Mouse (Mus musculus) midbrain, embryonic 11.5 days (tissue): ENCODE measurements around the gene Perm1. TPM values are rescaled to one million over a fixed set of nuclear protein-coding genes. Genes with fewer than 3 reads are reported as not detected.

Experiments used
- ATAC-seq: fragments of 200-750 bp; cut with Nextera tagmentation; 2 replicates; pipeline ENCODE4 v1.8.0; 2017; ENCODE audit warnings: moderate TSS enrichment, moderate library complexity; ENCODE audit not compliant: low FRiP score
- DNase-seq: peaks from one replicate; pipeline ENCODE4 v3.0.0; 2015; ENCODE audit warnings: low spot score; ENCODE audit errors: missing footprints
- H3K27ac ChIP-seq: fragments of 300-500 bp; sonication (generic); 2 replicates; pipeline ENCODE4 v1.5.1; 2014; ENCODE audit warnings: low read depth, low read length
- H3K27me3 ChIP-seq: fragments of 300-500 bp; sonication (generic); 2 replicates; pipeline ENCODE4 v1.6.1; 2014; ENCODE audit warnings: mild to moderate bottlenecking, low read length, moderate library complexity, mixed read lengths; ENCODE audit not compliant: control insufficient read depth, insufficient read depth
- H3K36me3 ChIP-seq: fragments of 300-500 bp; sonication (generic); 2 replicates; pipeline ENCODE4 v1.6.1; 2014; ENCODE audit warnings: mild to moderate bottlenecking, low read length, moderate library complexity, mixed read lengths; ENCODE audit not compliant: control insufficient read depth, insufficient read depth
- H3K4me1 ChIP-seq: fragments of 300-500 bp; sonication (generic); 2 replicates; pipeline ENCODE4 v1.6.1; 2014; ENCODE audit warnings: low read length; ENCODE audit not compliant: control insufficient read depth, insufficient read depth
- H3K4me2 ChIP-seq: fragments of 300-500 bp; sonication (generic); 2 replicates; pipeline ENCODE4 v1.6.1; 2014; ENCODE audit warnings: mild to moderate bottlenecking, moderate library complexity
- H3K4me3 ChIP-seq: fragments of 300-500 bp; sonication (generic); 2 replicates; pipeline ENCODE4 v1.5.1; 2014; ENCODE audit warnings: low read depth, low read length
- H3K9ac ChIP-seq: fragments of 300-500 bp; sonication (generic); 2 replicates; pipeline ENCODE4 v1.6.1; 2014; ENCODE audit warnings: low read length
- H3K9me3 ChIP-seq: fragments of 300-500 bp; sonication (generic); 2 replicates; pipeline ENCODE4 v1.6.1; 2016; ENCODE audit warnings: low read length; ENCODE audit not compliant: control insufficient read depth
- WGBS: fragments of 180-500 bp; shearing (Covaris S2); extraction: QIAGEN DNeasy Blood & Tissue Kit; methylation state at CpG from one replicate; pipeline ENCODE4 v1.1.7; 2014; 5-methylcytosine and 5-hydroxymethylcytosine counted together
- polyA plus RNA-seq: library from polyadenylated mRNA; unstranded; fragments of >200 nt; fragmentation: Nextera tagmentation; extraction: Ambion mirVana; gene quantifications from 2 replicates; pipeline ENCODE4 v1.2.1, GENCODE M21; 2014

Gene Perm1
- polyA plus RNA-seq, 1 experiment from 2014 or later, result 1.2 TPM

DNA sequence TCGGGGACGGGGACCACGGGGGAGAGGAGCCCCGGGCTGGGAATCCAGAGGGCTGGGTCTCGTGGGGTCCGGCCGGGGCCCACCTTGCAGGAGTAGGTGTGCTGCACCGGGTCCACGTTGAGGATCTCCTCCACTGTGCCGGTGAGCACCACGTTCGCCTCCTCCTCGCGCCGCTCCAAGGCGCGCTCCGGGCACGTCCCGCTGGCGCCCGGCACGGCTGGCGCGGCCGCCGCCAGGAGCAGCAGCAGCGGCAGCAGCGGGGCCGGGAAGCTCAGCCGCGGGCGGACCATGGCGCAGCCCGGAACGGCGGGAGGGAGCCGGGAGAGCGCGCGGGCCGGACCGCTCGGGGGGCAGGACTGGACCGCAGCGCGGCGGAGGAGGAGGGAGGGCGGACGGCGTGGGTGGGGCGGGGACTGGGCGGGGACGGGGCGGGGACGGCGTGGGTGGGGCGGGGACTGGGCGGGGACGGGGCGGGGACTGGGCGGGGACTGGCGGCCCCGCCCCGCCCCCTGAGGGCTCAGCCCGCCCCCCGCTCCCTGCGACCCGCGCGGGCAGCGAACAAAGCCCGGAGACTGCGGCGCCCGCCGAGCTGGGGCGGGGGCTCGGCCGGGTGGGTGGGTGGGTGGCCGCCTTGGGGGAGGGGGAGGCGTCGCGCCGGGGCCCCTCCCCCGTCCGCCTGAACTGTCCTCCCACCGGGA is 18.4 kb upstream of the Perm1 start, which contains the start of gene Agrn:
Agrn (minus strand) TSS at position 358 of the 698 bp plus-strand sequence.
- Histone ChIP-seq H3K36me3 (peaks cover 3% of the 10 kb centered on the region), H3K4me1 (peaks cover 36% of the 10 kb centered on the region), H3K9me3 (no peaks in the 10 kb centered on the region), H3K27me3 (no peaks in the 10 kb centered on the region; the same call in 1 of the 2 replicates), H3K4me2 (peak within 1 kb of the TSS; percentile 90), H3K27ac (peak within 1 kb of the TSS; percentile 90), H3K9ac (peak within 1 kb of the TSS; percentile 90), H3K4me3 (peak within 1 kb of the TSS; percentile 87)
- DNase-seq (no peak), ATAC-seq (peak; percentile 86)
- WGBS, result under 1% methylated on average over 40 of the region's 88 CpGs

DNA sequence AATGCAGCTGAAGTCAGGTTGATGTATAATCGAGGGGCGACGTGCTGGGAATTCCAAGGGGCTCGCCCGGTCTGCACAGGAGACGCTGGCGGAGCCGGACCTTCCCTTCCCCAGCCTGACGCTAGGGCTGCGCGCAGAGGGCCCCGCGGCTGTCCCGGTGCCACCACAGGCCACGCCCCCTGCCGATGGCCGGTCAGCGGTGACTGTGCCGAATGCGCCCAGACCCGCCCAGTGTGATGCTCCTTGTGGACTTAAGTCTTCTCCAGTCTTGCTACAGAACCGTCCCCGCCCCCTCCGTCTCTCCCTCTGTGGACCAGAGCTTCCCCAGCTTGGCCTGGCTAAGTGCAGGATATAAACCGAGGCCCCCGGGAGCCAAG is 17.9 kb upstream of the Perm1 start:
- Histone ChIP-seq H3K4me1 (peaks cover 35% of the 10 kb centered on the region), H3K9me3 (no peaks in the 10 kb centered on the region), H3K36me3 (no peaks in the 10 kb centered on the region), H3K27me3 (peaks cover 2% of the 10 kb centered on the region; the same call in 1 of the 2 replicates), H3K4me2 (peak overlapping the region; percentile 40), H3K4me3 (peak overlapping the region; percentile 87), H3K27ac (peak overlapping the region; percentile 90), H3K9ac (peak overlapping the region; percentile 53)
- ATAC-seq (peak; percentile 96), DNase-seq (peak; percentile 99)
- WGBS, result 0% methylated on average over 25 of the region's 26 CpGs

DNA sequence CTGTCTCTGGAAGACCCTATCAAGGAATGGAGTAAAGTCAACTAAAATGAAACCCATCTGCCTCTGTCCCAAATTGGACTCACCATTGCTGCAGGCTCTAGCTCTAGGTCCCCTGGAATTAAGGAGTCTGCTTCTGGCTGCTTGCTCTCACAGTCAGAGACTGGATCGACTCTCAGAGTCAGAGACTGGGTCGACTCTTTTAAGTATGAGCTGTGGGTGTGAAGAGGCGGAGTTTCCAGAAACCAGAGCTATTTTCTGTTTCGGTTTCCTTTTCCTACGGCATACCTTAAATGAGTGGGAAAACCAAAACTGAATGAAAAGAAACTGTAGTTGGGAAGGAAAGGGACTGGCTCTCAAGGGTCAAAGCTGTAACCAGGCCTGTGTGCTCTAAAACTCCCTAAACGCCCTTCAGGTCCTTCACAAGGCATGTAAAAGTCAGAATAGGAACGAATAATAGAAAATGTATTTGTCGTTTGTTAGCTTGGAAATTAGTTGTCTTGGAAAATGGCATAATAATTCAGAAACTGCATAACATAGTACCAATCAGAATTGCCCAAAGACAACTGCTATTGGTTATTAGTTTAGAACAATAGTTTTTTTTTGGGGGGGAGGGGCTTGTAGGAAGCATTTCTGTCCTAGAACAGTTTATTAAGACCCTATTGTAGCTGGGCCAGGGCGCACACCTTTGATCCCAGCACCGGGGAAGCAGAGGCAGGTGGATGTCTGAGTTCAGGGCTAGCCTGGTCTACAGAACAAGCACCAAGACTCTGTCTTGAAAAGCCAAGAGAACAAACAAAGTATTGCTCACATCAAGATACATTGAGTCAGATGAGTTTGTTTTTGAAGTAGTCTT is 14.8 kb upstream of the Perm1 start, which contains the start of gene Isg15:
Isg15 (minus strand) TSS at position 196 of the 853 bp plus-strand sequence.
- DNase-seq, result no peak
- Histone ChIP-seq H3K36me3 (no peaks in the 10 kb centered on the region), H3K4me3 (no peak within 1 kb of the TSS), H3K4me1 (peaks cover 29% of the 10 kb centered on the region), H3K9ac (no peak within 1 kb of the TSS), H3K27me3 (0 out of 2 replicates have a peak, but pooled peaks cover 2% of the 10 kb centered on the region), H3K9me3 (no peaks in the 10 kb centered on the region), H3K4me2 (no peak within 1 kb of the TSS), H3K27ac (no peak within 1 kb of the TSS)
- no peak for ATAC-seq
- WGBS, result 67% methylated on average over 10 of the region's 10 CpGs

DNA sequence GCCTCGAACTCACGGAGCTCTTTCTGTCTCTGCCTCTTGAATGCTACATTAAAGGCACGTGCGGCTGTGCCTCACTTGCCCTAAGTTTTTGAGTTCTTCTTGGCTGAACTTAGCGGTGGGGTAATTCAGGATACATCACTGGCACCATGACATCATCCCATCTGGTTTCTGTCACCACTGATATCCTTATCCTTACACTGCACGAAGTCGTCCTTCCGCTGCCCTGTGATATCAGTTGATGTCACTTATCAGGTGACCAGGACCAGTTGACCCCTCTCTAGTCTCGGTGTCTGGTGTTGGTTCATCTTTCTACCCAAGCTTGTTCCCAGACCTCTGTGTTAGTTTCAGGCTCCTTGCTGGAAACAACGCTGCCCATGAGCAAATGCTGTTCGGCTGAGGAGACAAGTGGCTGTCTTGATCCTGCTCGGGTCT is 13.2 kb upstream of the Perm1 start:
- Histone ChIP-seq H3K27ac (no peak overlapping the region), H3K4me1 (peaks cover 22% of the 10 kb centered on the region), H3K36me3 (no peaks in the 10 kb centered on the region), H3K4me2 (peak overlapping the region; percentile 73), H3K4me3 (peak overlapping the region; percentile 62; the same call in 1 of the 2 replicates), H3K27me3 (0 out of 2 replicates have a peak, but pooled peaks cover 2% of the 10 kb centered on the region), H3K9me3 (no peaks in the 10 kb centered on the region), H3K9ac (no peak overlapping the region; the same call in 1 of the 2 replicates)
- 48% methylated on average over 12 of the region's 12 CpGs for WGBS
- ATAC-seq, result no peak
- DNase-seq, result peak; percentile 87

DNA sequence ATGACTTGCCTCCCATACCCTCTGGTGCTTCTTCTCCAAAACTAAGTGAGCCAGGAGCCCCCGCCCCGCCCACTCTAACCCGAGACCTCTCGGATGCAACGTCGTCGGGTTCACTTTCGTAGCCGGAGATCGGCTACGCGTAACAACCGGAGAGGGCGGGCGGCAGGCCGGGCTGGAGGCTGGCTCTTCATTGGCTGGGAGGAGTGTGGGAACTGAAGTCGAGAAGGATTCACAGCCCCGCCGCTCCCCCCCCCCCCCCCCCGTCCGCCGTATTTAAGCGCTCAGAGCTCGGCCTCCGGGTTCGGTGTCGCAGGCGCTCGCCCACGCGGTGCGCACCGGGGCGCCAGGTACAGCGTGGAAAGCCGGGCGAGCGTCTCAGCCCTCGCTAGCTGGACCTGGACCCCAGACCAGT is 12.7 kb upstream of the Perm1 start, which contains the start of gene AW011738:
AW011738 (plus strand) TSS at position 304 of the 412 bp plus-strand sequence.
- peak within 1 kb of the TSS; percentile 73 for H3K4me2 ChIP-seq
- H3K9ac ChIP-seq, result peak within 1 kb of the TSS; percentile 73
- WGBS, result under 1% methylated on average over 26 of the region's 39 CpGs
- H3K36me3 ChIP-seq, result no peaks in the 10 kb centered on the region
- DNase-seq (peak; percentile 95), ATAC-seq (peak; percentile 84)
- H3K4me1 ChIP-seq, result peaks cover 22% of the 10 kb centered on the region
- H3K4me3 ChIP-seq, result peak within 1 kb of the TSS; percentile 62
- 0 out of 2 replicates have a peak, but pooled peaks cover 2% of the 10 kb centered on the region for H3K27me3 ChIP-seq
- H3K9me3 ChIP-seq, result no peaks in the 10 kb centered on the region
- peak within 1 kb of the TSS; percentile 49; the same call in 1 of the 2 replicates for H3K27ac ChIP-seq

DNA sequence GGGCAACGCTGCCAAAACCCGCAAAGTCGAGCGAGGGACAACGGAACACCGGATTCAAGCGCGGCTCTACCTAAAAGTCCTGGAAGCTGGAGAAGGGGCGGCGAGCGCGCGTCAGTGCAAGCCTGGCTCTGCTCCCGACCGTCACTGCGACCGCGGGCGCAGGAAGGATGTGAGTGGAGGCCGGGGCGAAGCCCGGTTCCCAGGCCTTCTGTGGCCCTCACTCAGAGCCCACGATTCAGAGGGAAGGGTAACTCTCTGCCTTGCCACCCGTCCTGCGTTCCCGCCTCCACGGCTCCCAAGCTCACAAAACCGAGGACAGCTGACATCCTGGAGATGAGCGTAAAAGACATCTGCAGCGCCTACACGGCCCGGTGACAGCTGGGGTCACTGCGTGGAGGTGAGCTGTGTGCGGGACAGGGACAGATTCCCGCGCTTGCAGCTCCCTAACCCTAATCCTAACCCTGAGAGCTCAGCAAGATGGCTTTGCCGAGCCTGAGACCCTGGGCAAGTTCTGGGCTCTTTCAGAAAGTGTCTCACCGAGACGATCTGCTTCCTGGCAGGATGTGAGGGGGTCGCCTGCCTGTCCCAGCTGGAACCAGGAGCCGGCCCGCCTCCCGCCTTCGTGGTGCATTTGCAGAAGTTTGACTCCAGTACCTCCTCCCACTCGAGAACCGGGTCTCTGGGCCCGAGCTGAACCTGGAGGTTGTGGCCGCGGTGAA is 12.1 kb upstream of the Perm1 start:
- no peaks in the 10 kb centered on the region for H3K9me3 ChIP-seq
- peak overlapping the region; percentile 73 for H3K4me2 ChIP-seq
- peak overlapping the region; percentile 49; the same call in 1 of the 2 replicates for H3K27ac ChIP-seq
- H3K36me3 ChIP-seq, result no peaks in the 10 kb centered on the region
- ATAC-seq (peak; percentile 63), DNase-seq (peak; percentile 96)
- H3K4me1 ChIP-seq, result peaks cover 22% of the 10 kb centered on the region
- H3K4me3 ChIP-seq, result peak overlapping the region; percentile 62
- WGBS, result under 1% methylated on average over 49 of the region's 49 CpGs
- H3K27me3 ChIP-seq, result 0 out of 2 replicates have a peak, but pooled peaks cover 2% of the 10 kb centered on the region
- H3K9ac ChIP-seq, result peak overlapping the region; percentile 73

DNA sequence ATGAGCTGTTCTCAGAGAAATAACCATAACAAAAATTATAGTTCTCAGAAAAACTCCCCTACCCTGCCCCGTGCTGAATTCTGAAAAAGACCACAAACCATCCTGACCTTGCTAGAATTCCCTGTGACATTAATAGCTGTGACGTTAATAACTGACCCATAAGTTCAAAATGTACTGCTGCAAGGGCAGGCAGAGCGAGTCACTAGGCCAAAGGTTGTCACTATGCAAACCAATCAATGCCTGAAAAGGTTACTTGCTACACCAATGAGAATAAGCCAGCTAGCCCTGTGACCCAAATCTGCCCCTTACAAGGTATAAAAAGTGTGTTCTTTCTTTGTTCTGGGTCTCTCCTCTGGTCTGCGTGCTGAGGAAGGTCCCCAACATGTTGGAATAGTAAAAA is 6.8 kb upstream of the Perm1 start:
- no peaks in the 10 kb centered on the region for H3K27me3 ChIP-seq
- H3K9ac ChIP-seq, result no peak overlapping the region
- no peaks in the 10 kb centered on the region for H3K9me3 ChIP-seq
- H3K4me1 ChIP-seq, result peaks cover 13% of the 10 kb centered on the region
- DNase-seq (no peak), ATAC-seq (no peak)
- no peak overlapping the region for H3K4me3 ChIP-seq
- 88% methylated on average over 4 of the region's 4 CpGs for WGBS
- no peak overlapping the region for H3K4me2 ChIP-seq
- no peak overlapping the region for H3K27ac ChIP-seq
- no peaks in the 10 kb centered on the region for H3K36me3 ChIP-seq

DNA sequence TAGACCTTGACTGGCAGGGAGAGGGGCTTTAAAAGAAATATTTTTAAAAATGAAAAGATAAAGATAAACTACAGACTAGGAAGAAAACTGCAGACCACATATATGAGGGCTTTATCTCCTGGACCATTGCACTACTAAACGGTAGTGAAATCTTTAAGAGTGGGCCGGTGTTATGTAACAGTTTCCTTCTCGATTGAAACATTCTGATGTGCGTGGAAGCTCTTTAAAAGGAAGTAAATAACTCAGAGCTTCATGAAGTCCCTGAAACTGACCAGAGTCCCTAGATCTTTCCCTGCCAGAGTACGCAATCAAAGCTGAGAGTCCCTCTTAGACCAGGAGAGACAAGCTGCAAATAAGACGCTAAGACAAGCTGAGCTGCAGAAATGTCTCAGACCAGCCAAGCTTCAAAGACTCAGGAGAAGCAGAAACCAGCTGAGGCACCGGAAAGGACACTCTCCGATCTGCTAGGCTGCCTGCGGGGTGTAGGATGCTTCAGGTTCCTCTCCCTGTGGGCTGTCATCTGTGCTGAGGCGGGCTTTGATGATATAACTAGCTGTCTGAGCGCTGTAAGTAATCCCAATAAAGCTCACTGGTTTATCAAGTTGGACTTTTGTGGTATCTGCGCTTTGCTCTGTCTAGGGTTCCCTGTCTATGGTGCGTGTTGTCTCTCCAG is 5.6 kb upstream of the Perm1 start:
- H3K4me1 ChIP-seq, result peaks cover 1% of the 10 kb centered on the region
- H3K4me3 ChIP-seq, result no peak overlapping the region
- no peaks in the 10 kb centered on the region for H3K36me3 ChIP-seq
- H3K9ac ChIP-seq, result no peak overlapping the region
- no peaks in the 10 kb centered on the region for H3K27me3 ChIP-seq
- no peak overlapping the region for H3K4me2 ChIP-seq
- no peaks in the 10 kb centered on the region for H3K9me3 ChIP-seq
- WGBS, result 78% methylated on average over 13 of the region's 13 CpGs
- ATAC-seq (no peak), DNase-seq (no peak)
- no peak overlapping the region for H3K27ac ChIP-seq
